Mouse (Mus musculus) mouse embryonic stem cell (cell line): ENCODE results near the gene Cilp.
"Not testable (repeated sequence)": the region's sequence is repeated elsewhere in the genome, so short reads cannot be mapped to it uniquely, and the experiment has no call there.

Experiments
- in situ Hi-C, 2 experiments: fragments of 300-500 bp; cut with MboI; formaldehyde crosslinking; loops; 1 replicate in 1 of 2; 3 replicates in 1 of 2; pipeline ENCODE4 v1.14.3; 2019 to 2020; ENCODE audit warnings: low sequenced_read_pairs in 2 of 2, low pct_unique_long_range_greater_than_20kb in 1 of 2, mixed read lengths in 1 of 2; ENCODE audit not compliant: unreplicated experiment in 1 of 2

Cilp gene

DNA sequence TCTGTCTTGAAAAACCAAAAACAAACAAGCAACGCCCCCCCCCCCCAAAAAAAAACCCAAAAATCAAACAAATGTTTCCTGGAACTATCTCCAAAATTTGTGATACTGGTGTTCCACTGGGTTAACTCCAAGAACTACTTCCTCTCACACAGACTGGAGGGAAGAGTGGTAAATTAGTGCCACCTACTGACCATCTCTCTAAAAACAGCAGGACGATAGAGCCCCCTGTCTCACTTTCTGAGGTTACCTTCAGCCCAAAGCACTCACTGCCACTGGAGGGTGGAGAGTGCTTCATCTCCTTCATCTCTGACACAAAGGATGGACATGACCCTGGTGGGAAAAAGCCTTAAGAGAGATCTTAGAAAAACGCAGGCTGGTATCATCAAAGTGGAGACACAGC, 18.3 kb downstream of the Cilp start:
- in situ Hi-C loops = no loop called here

DNA sequence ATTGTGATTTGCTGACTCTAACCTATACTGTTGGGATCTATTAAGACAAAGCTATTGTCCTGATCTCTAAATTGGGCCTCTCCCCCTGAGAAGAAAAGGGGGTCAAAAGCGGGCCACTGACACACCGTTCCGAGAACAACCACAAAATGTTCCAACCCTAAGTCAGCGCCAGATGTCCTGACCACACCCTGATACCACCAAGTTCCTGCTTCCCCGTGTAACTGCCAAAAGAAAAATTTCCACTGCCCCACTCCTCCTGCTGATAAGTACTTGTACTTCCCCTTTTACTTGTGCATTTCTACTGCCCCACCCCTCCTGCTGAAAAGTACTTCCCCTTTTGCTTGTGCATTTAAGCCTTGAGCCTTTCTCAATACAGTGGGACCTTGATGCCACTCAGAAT, 23.3 kb downstream of the Cilp start:
- in situ Hi-C loops = not testable (repeated sequence)

DNA sequence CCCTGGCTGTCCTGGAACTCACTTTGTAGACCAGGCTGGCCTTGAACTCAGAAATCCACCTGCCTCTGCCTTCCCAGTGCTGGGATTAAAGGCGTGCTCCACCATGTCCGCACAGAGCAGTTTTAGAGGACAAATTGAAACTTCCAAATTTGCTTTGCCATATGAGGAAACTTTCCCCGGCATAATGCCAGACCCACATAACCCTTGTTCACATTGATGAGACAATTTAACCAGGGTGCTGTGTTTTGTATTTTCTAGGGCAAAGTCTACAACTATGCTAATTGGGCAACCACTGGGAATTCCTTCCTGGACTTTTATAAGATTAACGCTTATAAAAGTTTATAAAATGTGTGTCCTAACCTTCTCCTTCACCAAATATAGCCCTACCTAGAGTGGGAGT, 25.0 kb downstream of the Cilp start:
- in situ Hi-C loops = no loop called here

DNA sequence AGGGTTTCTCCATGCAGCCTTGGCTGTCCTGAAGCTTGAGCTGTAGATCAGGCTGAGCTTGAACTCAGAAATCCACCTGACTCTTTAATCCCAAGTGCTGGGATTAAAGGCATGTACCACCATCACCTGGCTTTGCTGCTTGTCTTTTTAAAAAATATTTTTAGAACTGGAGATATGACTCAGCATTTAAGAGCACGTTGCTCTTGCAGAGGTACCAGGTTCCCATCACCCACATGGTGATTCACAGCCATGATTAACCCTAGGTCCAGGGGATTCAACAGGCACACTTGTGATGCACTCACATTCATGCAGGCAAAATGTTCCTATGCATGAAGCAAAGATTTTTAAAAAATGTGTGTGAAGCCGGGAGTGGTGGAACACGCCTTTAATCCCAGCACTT, 27.4 kb downstream of the Cilp start:
- in situ Hi-C loops = no loop called here

DNA sequence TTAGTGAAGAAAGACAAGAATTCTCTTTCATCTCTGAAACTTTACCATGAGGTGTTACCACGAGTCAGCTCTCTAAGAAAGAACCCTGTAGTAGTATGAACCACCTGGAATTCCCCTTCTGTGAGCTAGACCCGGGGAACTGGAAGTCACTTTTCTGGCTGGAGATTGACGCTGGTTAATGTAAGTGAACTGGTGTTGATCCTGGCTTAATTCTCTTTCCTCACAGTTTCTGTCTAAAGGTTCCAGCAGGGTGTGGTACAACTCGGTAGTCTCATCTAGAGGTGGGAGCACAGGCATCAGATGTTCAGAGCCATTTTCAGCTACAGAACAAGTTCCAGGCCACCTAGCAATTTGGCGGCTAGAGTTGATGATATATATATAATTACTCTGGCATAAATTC, 28.1 kb downstream of the Cilp start:
- in situ Hi-C loops = no loop called here

DNA sequence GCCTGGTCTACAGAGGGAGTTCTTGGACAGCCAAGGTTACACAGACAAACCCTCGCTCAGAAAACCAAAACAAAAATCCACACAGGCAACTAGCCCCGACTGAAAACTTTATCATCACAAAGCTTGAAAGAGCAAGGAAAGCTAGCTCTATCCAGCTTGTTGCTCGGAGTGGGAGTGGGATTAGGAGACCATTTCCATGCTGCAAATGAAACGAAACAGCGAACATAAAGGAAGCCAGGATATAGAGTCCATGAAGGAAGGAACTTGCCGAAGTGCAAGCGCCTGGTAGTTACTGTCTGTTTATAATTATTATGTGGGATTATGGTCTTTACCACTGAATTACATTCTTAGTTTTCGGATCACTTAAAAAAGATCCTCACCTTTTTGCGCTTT, 28.6 kb downstream of the Cilp start:
- in situ Hi-C loops = no loop called here

DNA sequence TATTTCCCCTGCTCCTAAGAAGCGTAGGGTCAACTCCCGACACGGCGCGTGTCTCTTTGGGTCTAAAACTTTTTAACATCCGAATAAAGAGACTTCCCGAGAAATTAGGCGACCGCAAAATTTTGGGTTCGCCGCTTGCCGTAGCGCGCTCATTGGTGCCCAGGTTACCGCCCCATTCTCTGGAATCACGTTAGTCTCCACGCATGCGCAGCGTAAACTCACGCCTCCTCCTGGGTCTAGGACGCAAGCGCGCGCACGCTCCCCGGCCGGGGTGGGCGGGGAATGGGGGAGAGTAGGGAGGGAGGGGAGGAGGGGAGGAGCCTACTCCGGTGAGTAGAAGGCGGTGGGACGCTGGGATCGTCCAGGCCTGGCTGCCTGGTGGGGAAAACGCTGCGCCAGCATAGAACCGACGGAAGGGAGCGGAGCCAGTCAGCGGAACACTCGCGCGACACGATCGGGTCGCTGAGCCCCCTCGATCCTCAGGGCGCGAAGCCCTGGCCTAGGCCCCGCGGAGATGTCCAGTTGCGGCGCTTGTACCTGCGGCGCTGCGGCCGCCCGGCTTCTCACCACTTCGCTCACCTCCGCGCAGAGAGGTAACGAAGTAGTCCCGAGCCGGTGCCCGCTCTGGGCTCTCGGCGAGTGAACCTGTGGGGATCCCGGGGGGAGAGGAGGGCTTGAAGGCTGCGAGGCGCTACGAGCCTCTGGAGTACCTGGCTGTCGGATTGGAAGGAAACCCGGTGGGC, 29.2 kb downstream of the Cilp start, which contains the start of gene Clpx:
TSS of gene Clpx (plus strand) at position 288 of the 743 bp plus-strand sequence.
- in situ Hi-C loops = no loop called here

DNA sequence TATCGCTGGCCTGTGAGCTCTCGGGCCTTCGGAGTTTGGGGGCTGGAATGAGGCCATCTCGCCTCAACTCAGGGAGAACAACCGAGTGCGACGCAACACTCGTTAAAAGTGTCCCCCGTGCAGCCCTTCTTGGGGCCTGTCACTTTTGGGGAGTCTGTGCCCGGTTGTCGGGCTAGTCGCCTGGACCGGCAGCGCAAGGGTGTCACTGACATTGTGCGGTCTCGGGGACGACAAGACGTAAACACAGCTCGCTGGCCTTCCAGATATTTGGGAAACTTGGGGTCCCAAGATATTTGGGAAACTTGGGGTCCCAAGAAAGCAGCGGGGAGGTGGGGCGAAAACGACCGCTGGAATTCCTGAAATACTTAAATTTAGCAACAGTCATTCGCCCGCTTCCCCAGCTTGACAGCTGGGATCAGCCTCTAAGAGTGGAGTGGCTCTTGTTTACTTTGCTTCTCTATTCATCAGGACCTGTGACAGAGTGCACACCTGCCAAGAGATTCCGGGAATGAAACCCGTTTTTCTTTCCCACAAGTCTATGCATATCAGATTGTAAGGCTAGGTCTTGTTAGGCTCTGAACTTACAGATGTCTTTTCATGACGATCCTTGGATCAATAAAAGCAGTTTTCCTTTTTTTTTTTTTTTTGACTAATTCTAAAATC, 29.9 kb downstream of the Cilp start:
- in situ Hi-C loops = no loop called here

DNA sequence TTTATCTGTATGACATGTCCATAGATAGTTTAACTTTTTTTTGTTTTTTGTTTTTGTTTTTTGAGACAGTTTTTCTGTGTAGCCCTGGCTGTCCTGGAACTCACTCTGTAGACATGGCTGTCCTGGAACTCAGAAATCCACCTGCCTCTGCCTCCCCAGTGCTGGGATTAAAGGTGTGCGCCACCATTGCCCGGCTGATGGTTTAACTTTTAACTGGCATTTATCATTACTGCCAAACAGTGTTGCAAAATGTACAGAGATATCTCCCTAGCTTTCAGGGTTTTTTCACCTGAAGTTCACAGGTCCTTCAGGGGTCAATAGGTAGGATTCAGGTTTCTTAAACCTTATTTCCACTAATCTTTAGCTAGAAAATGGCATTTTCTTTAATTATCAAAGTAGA, 32.1 kb downstream of the Cilp start:
- in situ Hi-C loops = no loop called here

DNA sequence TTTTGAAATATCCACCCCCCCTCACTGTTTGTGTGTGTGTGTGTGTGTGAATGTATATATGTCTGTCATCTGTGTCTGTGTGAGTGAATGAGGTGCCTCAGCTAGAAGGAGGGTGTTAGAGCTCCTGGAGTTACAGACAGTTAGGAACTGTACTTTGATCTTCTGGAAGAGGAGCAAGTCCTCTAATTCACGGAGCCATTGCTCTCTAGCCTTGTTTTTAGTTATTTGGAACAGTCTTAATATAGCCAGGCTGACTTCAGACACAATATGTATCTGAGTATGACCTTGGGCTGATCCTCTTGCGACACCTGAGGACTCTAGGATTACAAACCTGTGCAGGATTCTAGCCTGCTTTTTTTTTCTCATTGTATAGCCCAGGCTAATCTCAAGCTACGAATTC, 33.8 kb downstream of the Cilp start:
- in situ Hi-C loops = no loop called here

DNA sequence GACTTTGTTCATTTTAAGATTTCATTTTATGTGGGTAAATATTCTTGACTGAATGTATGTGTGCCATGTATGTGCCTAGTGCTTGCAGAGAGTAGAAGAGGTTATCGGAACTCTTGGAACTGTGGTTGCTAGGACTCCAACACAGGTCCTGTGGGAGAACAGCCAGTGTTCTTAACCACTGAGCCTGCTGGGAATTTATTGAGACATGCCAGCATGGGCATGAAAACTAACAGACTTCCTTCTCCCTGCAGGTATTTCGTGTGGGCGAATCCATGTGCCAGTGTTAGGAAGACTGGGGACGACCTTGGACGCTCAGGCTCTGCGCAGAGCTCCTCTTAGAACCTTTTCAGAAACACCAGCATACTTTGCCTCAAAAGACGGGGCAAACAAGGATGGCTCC, 34.7 kb downstream of the Cilp start:
- in situ Hi-C loops = no loop called here

DNA sequence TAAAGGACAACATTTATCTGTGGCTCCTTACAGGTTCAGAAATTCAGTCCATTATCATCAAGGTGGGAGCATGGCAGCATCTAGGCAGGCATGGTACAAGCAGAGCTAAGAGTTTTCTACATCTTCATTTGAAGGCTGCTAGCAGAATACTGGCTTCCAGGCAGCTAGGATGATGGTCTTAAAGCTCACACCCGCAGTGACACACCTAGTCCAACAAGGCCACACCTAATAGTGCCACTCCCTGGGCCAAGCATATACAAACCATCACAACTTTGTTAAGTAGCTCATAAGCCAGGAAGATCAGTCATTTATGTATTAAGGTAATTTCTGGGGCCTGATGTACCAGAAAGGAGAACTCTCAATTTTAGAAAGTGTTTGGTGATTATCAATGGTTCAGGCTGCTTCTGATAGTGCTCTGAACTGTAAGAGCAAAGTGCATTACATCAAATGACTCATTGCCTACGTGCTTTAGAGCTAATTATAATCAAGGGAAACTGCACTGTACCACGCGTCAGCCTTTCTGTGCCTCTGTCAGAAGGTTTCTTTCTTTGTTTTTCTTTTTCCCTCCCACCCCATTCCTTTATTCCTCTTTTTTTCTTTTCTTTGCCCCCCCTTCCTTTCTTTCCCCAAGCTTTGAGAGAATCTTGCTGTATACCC, 37.5 kb downstream of the Cilp start:
- in situ Hi-C loops = no loop called here

DNA sequence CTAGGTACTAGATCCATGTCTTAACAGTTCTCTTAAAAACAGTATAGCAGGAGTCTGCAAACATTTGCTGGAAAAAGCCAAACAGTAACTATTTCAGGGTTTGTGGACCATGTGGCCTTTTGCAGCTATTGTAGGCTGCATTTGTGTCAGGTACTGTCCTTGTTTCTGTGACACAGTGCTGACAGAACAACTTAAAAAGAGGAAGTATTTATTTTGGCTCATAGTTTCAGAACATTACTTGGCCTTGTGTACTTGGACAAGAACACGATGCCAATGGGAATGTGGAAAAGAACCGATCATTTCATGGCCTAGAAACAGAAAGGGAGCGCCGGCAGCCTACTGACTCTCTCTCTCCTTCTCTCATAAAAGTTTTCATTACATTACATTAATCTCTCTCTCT, 38.6 kb downstream of the Cilp start:
- in situ Hi-C loops = no loop called here

DNA sequence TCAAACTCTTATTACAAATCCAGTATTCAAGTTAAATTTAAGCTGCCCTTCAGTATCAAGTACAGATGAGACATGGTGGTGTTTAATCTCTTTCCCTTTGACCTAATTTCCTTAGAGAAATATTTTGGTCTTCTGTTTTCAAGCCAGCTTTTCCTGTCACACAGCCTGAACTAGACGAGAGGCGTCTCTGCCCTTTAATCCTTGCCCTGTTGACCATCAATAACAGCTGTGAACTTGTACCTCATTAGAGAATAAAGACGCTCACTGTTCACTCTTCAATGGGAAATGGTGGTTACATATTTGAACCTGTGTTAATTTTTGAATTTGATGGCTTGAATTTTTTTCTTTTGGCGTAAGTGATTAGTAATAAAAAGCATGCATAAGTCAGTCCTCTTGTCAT, 39.3 kb downstream of the Cilp start:
- in situ Hi-C loops = no loop called here

DNA sequence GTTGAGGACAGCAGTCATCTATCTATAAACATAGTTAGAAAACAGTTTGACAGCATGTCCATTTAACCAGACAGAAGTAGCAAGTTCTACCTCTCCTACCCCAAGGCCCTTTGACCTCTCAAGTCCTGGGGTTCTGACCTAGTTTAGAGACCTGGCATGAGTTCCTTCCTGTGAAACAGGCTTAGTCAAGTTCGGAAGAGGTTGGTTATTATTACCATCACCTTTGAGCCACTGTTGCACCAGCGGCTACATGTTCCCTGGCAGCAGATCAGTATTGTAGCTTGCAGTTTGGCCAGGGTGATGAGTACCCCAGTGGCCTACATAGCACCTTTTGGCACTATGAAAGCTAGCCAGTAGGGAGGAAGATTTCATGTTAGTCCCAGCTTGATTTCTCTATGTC, 41.7 kb downstream of the Cilp start:
- in situ Hi-C loops = no loop called here

DNA sequence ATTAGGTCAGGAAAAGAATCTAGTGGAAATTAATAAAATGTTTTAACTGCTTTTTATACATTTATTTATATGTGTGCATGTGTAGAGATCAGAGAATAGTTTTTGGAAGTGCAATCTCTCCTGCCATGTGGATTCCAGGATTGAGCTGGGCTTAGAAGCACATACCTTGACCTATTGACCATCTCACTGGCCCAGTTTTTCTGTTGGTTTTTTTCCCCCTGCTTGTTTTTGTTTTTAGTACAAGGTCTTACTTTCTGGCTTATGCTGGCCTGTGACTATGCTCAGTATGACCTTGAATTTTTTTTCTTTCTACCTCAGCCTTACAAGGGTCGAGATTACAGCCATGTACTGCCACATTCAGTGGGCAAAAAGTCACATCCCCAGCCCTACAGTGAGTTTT, 43.0 kb downstream of the Cilp start:
- in situ Hi-C loops = no loop called here

DNA sequence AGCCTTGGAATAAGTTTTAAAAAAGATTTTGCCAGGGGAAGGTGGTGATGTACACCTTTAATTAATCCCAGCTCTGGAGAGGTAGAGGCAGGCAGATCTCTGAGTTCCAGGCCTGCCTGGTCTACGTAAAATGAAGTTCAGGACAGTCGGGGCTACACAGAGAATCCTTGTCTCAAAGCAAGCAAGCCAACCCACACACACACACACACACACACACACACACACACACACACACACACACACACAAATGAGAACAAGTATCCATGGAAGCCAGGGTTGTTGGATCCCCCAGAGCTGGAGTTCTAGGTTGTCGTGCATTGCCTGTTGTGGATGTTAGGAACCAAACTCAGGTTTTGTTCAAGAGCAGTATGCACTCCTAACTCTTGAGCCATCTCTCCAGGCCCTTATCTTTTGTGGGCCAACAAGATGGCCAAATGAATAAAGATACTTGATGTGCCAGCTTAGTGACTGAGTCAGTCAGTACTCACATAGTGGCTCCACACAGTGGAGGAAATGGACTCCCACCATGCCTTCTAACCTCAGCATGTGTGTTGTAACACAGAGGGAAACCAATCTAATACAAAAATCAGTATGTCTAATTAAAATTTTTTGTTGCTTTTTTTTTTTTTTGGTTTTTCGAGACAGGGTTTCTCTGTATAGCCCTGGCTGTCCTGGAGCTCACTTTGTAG, 47.8 kb downstream of the Cilp start:
- in situ Hi-C loops = no loop called here

DNA sequence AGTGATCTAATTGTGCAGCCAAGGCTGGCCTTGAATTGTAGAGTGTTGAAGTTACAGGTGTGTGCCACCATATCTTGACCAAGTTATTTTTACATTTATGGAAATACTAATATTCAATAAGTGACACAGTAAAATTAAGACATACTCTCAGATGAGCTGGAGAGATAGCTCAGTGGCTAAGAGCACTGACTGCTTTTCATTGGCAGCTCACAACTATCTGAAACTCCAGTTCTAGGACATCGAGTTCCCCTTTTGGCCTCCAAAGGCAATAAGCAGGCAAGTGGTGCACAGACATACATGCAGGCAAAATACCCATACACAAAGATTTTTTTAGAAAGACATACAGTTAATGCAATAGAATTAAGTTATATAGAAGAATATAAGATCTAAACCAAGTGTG, 48.9 kb downstream of the Cilp start:
- in situ Hi-C loops = no loop called here

DNA sequence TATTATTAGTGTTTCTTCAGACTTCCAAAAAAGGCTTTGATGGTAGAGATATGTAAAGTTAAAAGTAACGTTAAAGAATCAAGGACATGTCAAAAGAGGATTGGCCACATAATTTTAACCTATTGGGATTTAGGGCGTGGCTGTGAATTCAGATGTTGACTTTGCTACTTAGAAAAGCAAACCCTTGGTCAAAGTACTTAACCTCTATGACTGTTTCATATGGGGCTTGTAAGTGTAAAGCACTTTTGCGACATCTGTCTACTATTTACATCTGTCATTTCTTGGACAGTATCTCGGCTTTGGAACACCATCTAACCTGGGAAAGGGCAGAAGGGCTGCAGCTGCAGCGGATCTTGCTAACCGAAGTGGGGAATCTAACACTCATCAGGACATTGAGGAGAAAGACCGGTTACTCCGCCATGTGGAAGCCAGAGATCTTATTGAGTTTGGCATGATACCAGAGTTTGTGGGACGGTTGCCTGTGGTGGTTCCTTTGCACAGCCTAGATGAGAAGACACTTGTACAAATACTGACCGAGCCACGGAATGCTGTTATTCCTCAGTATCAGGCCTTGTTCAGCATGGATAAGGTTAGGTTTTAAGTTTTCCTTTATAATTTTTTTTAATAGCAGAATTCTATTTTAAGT, 57.4 kb downstream of the Cilp start:
- in situ Hi-C loops = no loop called here
